Mouse (Mus musculus) CD4-positive, CD25-positive, alpha-beta regulatory T cell, adult 2 months (primary cell): Measurements from ENCODE around the gene Stx18.

ENCODE experiments used
- DNase-seq: peaks from one replicate; pipeline ENCODE4 v3.0.0-alpha.2; 2012; ENCODE audit warnings: low read depth, low spot score

Gene Stx18

GRCm38 (mm10) chr5:38038710-38039592 lies at the start of gene Stx18:
Gene Stx18 (plus strand): TSS chr5:38038742.
- peak; percentile 82 for DNase-seq

GRCm38 (mm10) chr5:37992346-37992745 lies 46.2 kb upstream of the Stx18 start:
- no peak for DNase-seq

- no peak for DNase-seq
Observed at GRCm38 (mm10) chr5:37998805-37999204, 39.7 kb upstream of the Stx18 start.

GRCm38 (mm10) chr5:38002573-38002972 lies 36.0 kb upstream of the Stx18 start:
- no peak for DNase-seq

- no peak for DNase-seq
Observed at GRCm38 (mm10) chr5:38004746-38005145, 33.8 kb upstream of the Stx18 start.

GRCm38 (mm10) chr5:38006415-38007347 lies 31.9 kb upstream of the Stx18 start:
- no peak for DNase-seq

GRCm38 (mm10) chr5:38009071-38009470 lies 29.5 kb upstream of the Stx18 start:
- DNase-seq, result no peak

- DNase-seq, result no peak
Observed at GRCm38 (mm10) chr5:38014916-38015315, 23.6 kb upstream of the Stx18 start.

GRCm38 (mm10) chr5:38016945-38017344 lies 21.6 kb upstream of the Stx18 start:
- no peak for DNase-seq

GRCm38 (mm10) chr5:38027656-38028055 lies 10.9 kb upstream of the Stx18 start:
- DNase-seq, result no peak

- peak; percentile 12 for DNase-seq
Observed at GRCm38 (mm10) chr5:38038274-38038673, 268 bp upstream of the Stx18 start.

GRCm38 (mm10) chr5:38039796-38040195 lies 1.3 kb downstream of the Stx18 start:
- DNase-seq, result no peak

GRCm38 (mm10) chr5:38044923-38045322 lies 6.4 kb downstream of the Stx18 start:
- no peak for DNase-seq

- no peak for DNase-seq
Observed at GRCm38 (mm10) chr5:38048177-38048576, 9.6 kb downstream of the Stx18 start.

- DNase-seq, result no peak
Observed at GRCm38 (mm10) chr5:38061051-38061450, 22.5 kb downstream of the Stx18 start.

GRCm38 (mm10) chr5:38062709-38063108 lies 24.2 kb downstream of the Stx18 start:
- DNase-seq, result peak; percentile 7

GRCm38 (mm10) chr5:38063339-38063738 lies 24.8 kb downstream of the Stx18 start:
- DNase-seq, result no peak

- no peak for DNase-seq
Observed at GRCm38 (mm10) chr5:38064043-38064575, 25.6 kb downstream of the Stx18 start.

GRCm38 (mm10) chr5:38064701-38065100 lies 26.2 kb downstream of the Stx18 start:
- no peak for DNase-seq

- DNase-seq, result no peak
Observed at GRCm38 (mm10) chr5:38065454-38065853, 26.9 kb downstream of the Stx18 start.

GRCm38 (mm10) chr5:38066606-38067005 lies 28.1 kb downstream of the Stx18 start:
- no peak for DNase-seq

- DNase-seq, result no peak
Observed at GRCm38 (mm10) chr5:38076326-38076725, 37.8 kb downstream of the Stx18 start.
